Mouse (Mus musculus): ENCODE results near the gene Gpcpd1.

Gene Gpcpd1

GRCm38 (mm10) chr2:132481547-132481946 lies 106.0 kb downstream of the Gpcpd1 start:
- no peak for TF ChIP-seq GATA4 (IDR thresholded peaks at IDR 0.05; ENCODE audit: insufficient replicate concordance, low read length)

All from liver, adult (tissue).